Mouse (Mus musculus) lung, adult 2 months (tissue): Measurements from ENCODE around the gene Sec14l5. TPM values are rescaled to one million over a fixed set of nuclear protein-coding genes. Genes with fewer than 3 reads are reported as not detected.

Experiments used
- DNase-seq: peaks from one replicate; pipeline ENCODE4 v3.0.0; 2022
- H3K4me1 ChIP-seq: fragments of 200-500 bp; 2 replicates; pipeline ENCODE4 v1.6.1; 2011; ENCODE audit warnings: low read length; ENCODE audit not compliant: control insufficient read depth, insufficient read depth
- H3K4me3 ChIP-seq: fragments of 200-500 bp; replicated peaks from 2 replicates; pipeline ENCODE3; 2011; ENCODE audit warnings: low read depth, mild to moderate bottlenecking, control low read depth, low read length; ENCODE audit errors: extremely low read depth
- CTCF ChIP-seq: fragments of 200-500 bp; IDR thresholded peaks from 2 replicates; pipeline ENCODE4 v1.5.1; 2011; ENCODE audit warnings: mild to moderate bottlenecking, low read length, control low read depth; ENCODE audit not compliant: insufficient read depth
- POLR2A ChIP-seq: fragments of 200-500 bp; IDR thresholded peaks from 2 replicates; pipeline ENCODE4 v1.6.1; 2011; ENCODE audit warnings: low read depth, mild to moderate bottlenecking, control low read depth, low read length, borderline replicate concordance; ENCODE audit errors: extremely low read depth
- WGBS: fragments of 180-500 bp; shearing (Covaris S2); methylation state at CpG from one replicate; pipeline ENCODE4 v1.1.7; 2018; 5-methylcytosine and 5-hydroxymethylcytosine counted together
- polyA plus RNA-seq: library from polyadenylated mRNA; depleted of rRNA; stranded (reverse); fragments of >200 nt; gene quantifications from 2 replicates; pipeline ENCODE4 v1.2.3, GENCODE M21; 2012; rRNA removed

The Sec14l5 gene
- polyA plus RNA-seq, 1 experiment, result 2.9 TPM

DNA sequence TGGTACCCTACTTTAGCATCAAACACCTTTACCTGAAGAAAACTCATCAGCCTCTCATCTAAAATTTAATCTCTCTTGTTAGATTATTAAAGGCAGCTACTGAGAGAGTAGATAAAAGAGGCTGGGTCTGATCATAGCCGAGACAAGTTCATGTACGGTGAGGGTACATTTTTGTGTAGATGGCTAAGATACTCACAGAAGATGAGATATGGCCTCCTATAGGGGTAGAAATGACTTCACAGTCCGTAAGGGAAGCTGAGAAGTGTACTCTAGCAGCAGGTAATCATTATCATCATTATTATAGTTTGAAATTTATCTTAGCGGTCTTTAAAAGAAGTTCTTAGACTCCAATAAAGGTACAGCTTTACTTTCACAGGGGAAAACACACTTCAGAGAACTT is 86.1 kb downstream of the Sec14l5 start:
- DNase-seq, result no peak
- H3K4me1 ChIP-seq, result 0 out of 2 replicates have a peak, but pooled peaks cover 3% of the 10 kb centered on the region
- 60% methylated on average over 4 of the region's 4 CpGs for WGBS
- no peak for TF ChIP-seq POLR2A
- TF ChIP-seq CTCF, result no peak
- no peak overlapping the region for H3K4me3 ChIP-seq

GRCm38 (mm10) chr16:5233418-5234313 is 86.8 kb downstream of the Sec14l5 start, which contains the start of gene Alg1:
TSS of gene Alg1 (plus strand) at chr16:5233621.
- TF ChIP-seq POLR2A (peak; percentile 99), CTCF (no peak)
- 2% methylated on average over 47 of the region's 47 CpGs for WGBS
- 0 out of 2 replicates have a peak, but pooled peaks cover 3% of the 10 kb centered on the region for H3K4me1 ChIP-seq
- peak within 1 kb of the TSS; percentile 89 for H3K4me3 ChIP-seq
- peak; percentile 94 for DNase-seq

Other genes starting within 250 kb of the Sec14l5 start
- 75.8 and 79.6 TPM in 2 replicates for gene Nudt16l1, start 208.3 kb upstream of the Sec14l5 start, polyA plus RNA-seq
- 55.9 and 58.6 TPM in 2 replicates for gene Anks3, start 182.9 kb upstream of the Sec14l5 start, polyA plus RNA-seq
- not detected in 2 replicates for gene Sept12, start 149.3 kb upstream of the Sec14l5 start, polyA plus RNA-seq
- gene Smim22, start 139.8 kb upstream of the Sec14l5 start, polyA plus RNA-seq, result 73.2 and 81.3 TPM in 2 replicates
- 108 and 117 TPM in 2 replicates for gene Rogdi, start 133.6 kb upstream of the Sec14l5 start, polyA plus RNA-seq
- 46.8 and 60.1 TPM in 2 replicates for gene Glyr1, start 97.2 kb upstream of the Sec14l5 start, polyA plus RNA-seq
- gene Ubn1, start 97.1 kb upstream of the Sec14l5 start, polyA plus RNA-seq, result 33.5 and 46.2 TPM in 2 replicates
- gene Ppl, start 14.7 kb upstream of the Sec14l5 start, polyA plus RNA-seq, result 16.8 and 34.2 TPM in 2 replicates
- gene Nagpa, start 56.9 kb downstream of the Sec14l5 start, polyA plus RNA-seq, result 48.6 and 59.7 TPM in 2 replicates
- 122 and 139 TPM in 2 replicates for gene AU021092, start 75.2 kb downstream of the Sec14l5 start, polyA plus RNA-seq
- gene Alg1, start 86.5 kb downstream of the Sec14l5 start, polyA plus RNA-seq, result 64.6 and 74.1 TPM in 2 replicates
- 46.1 and 60.1 TPM in 2 replicates for gene Eef2kmt, start 108.9 kb downstream of the Sec14l5 start, polyA plus RNA-seq